Comparison of ENCODE assay signal across 24 mouse cellular contexts in genomic region chr7:90020331-90020730, GRCm38 (mm10). TPM values are rescaled to one million over a fixed set of nuclear protein-coding genes. Genes with fewer than 3 reads are reported as not detected.
DNase-seq lines count a peak whose midpoint lies in the region; ATAC-seq and TF ChIP-seq lines count a peak whose summit lies in the region.
"Had no signal": no experiment of that assay in that cellular context is flagged by ENCODE, and none has a peak within 500 bp of the region (broad histone marks: within the 10 kb centered on the region; RNA-seq: fewer than 3 reads in every experiment).

No protein-coding gene starts in this region.

- H3K9me3 ChIP-seq in lung, embryonic 16.5 days (ENCODE audit: control insufficient read depth, low read length): no peaks in the 10 kb centered on the region
- no peaks in the 10 kb centered on the region for H3K9me3 ChIP-seq in liver, embryonic 16.5 days (replicated peaks; ENCODE audit: control insufficient read depth, low read length)
- H3K9me3 ChIP-seq in kidney, embryonic 15.5 days (replicated peaks): no peaks in the 10 kb centered on the region
- H3K9me3 ChIP-seq: embryonic facial prominence, embryonic 12.5 days; G1E; heart, embryonic 10.5 days; hindbrain, embryonic 12.5 days; limb, embryonic 13.5 days; lung, embryonic 15.5 days; midbrain, embryonic 12.5 days; neural tube, embryonic 12.5 days had no signal

- no peaks in the 10 kb centered on the region for H3K27me3 ChIP-seq in lung, embryonic 16.5 days (ENCODE audit: control insufficient read depth, insufficient read depth, low read depth, low read length)
- no peaks in the 10 kb centered on the region for H3K27me3 ChIP-seq in liver, embryonic 16.5 days (ENCODE audit: control insufficient read depth, insufficient read depth, low read depth, low read length)
- no peaks in the 10 kb centered on the region for H3K27me3 ChIP-seq in kidney, embryonic 15.5 days
- H3K27me3 ChIP-seq: embryonic facial prominence, embryonic 12.5 days; hindbrain, embryonic 12.5 days; limb, embryonic 13.5 days; lung, embryonic 15.5 days; midbrain, embryonic 12.5 days; neural tube, embryonic 12.5 days had no signal

- no peaks in the 10 kb centered on the region for H3K36me3 ChIP-seq in lung, embryonic 16.5 days (ENCODE audit: control insufficient read depth, insufficient read depth, low read length)
- H3K36me3 ChIP-seq in liver, embryonic 16.5 days (ENCODE audit: control insufficient read depth, insufficient read depth): no peaks in the 10 kb centered on the region
- no peaks in the 10 kb centered on the region for H3K36me3 ChIP-seq in kidney, embryonic 15.5 days
- H3K36me3 ChIP-seq: embryonic facial prominence, embryonic 12.5 days; G1E; heart, embryonic 10.5 days; hindbrain, embryonic 12.5 days; limb, embryonic 13.5 days; lung, embryonic 15.5 days; midbrain, embryonic 12.5 days; neural tube, embryonic 12.5 days had no signal

- no peak for DNase-seq in gastrocnemius, adult 2 months
- DNase-seq in gastrocnemius, postnatal 4 days (ENCODE audit: low spot score in 2 of 2): no peak
- DNase-seq in lung, postnatal 36 days: no peak
- DNase-seq in layer of hippocampus, adult 9-11 months: no peak
- DNase-seq: adrenal gland, postnatal 25 days; cerebellum, adult 9-10 months; gastrocnemius, postnatal 14 days; heart, postnatal 10 days; kidney, postnatal 36 days; right cerebral cortex, postnatal 4 days had no signal

- H3K4me2 ChIP-seq in lung, embryonic 16.5 days (ENCODE audit: low read depth, low read length): no peak overlapping the region
- H3K4me2 ChIP-seq in liver, embryonic 16.5 days (ENCODE audit: low read depth, low read length): no peak overlapping the region
- no peak overlapping the region for H3K4me2 ChIP-seq in kidney, embryonic 15.5 days
- H3K4me2 ChIP-seq: embryonic facial prominence, embryonic 12.5 days; hindbrain, embryonic 12.5 days; limb, embryonic 13.5 days; lung, embryonic 15.5 days; midbrain, embryonic 12.5 days; neural tube, embryonic 12.5 days had no signal

- intact Hi-C loops in gastrocnemius, adult 2 months (cut with DNase I): no loop called here

- no peak for ATAC-seq in lung, embryonic 16.5 days (ENCODE audit: low read depth)
- ATAC-seq in liver, embryonic 16.5 days (ENCODE audit: low read depth): no peak
- ATAC-seq in monocyte, adult 5-6 weeks (replicated peaks; ENCODE audit: insufficient number of reproducible peaks, low FRiP score, low TSS enrichment, poor library complexity, severe bottlenecking): no peak
- ATAC-seq in kidney, embryonic 15.5 days (replicated peaks; ENCODE audit: low FRiP score): no peak
- ATAC-seq: forebrain, embryonic 14.5 days had no signal

- no peak overlapping the region for H3K9ac ChIP-seq in lung, embryonic 16.5 days (ENCODE audit: low read length)
- H3K9ac ChIP-seq in liver, embryonic 16.5 days (ENCODE audit: low read depth, low read length): no peak overlapping the region
- no peak overlapping the region for H3K9ac ChIP-seq in kidney, embryonic 15.5 days
- H3K9ac ChIP-seq: embryonic facial prominence, embryonic 12.5 days; hindbrain, embryonic 12.5 days; limb, embryonic 13.5 days; lung, embryonic 15.5 days; midbrain, embryonic 12.5 days; neural tube, embryonic 12.5 days had no signal

- H3K4me1 ChIP-seq in lung, embryonic 16.5 days (replicated peaks; ENCODE audit: control insufficient read depth, insufficient read depth, low read length): peaks cover 11% of the 10 kb centered on the region
- H3K4me1 ChIP-seq in liver, embryonic 16.5 days (ENCODE audit: control insufficient read depth, low read depth, low read length): peaks cover 33% of the 10 kb centered on the region
- H3K4me1 ChIP-seq in kidney, embryonic 15.5 days: peaks cover 20% of the 10 kb centered on the region

- 86% methylated on average over 6 of the region's 6 CpGs for WGBS in lung, embryonic 16.5 days
- 72% methylated on average over 6 of the region's 6 CpGs for WGBS in liver, embryonic 16.5 days (ENCODE audit: insufficient replicate concordance)
- whole genome bisulfite sequencing in kidney, embryonic 15.5 days: 89% methylated on average over 6 of the region's 6 CpGs

- no peak overlapping the region for H3K4me3 ChIP-seq in gastrocnemius, adult 2 months
- no peak overlapping the region for H3K4me3 ChIP-seq in lung, embryonic 16.5 days (ENCODE audit: low read length)
- H3K4me3 ChIP-seq in liver, embryonic 16.5 days (ENCODE audit: low read depth, low read length): no peak overlapping the region
- no peak overlapping the region for H3K4me3 ChIP-seq in kidney, embryonic 15.5 days (replicated peaks)
- H3K4me3 ChIP-seq: embryonic facial prominence, embryonic 12.5 days; erythroblast, embryonic 14.5 days; heart, embryonic 10.5 days; hindbrain, embryonic 12.5 days; limb, embryonic 13.5 days; lung, embryonic 15.5 days; midbrain, embryonic 12.5 days; neural tube, embryonic 12.5 days had no signal

- peak overlapping the region; percentile 49 for H3K27ac ChIP-seq in gastrocnemius, adult 2 months
- H3K27ac ChIP-seq in lung, embryonic 16.5 days (ENCODE audit: low read length): 0 out of 2 replicates have a peak overlapping the region, but pooled peaks have one; percentile 24
- H3K27ac ChIP-seq in liver, embryonic 16.5 days (ENCODE audit: low read length): peak overlapping the region; percentile 72
- no peak overlapping the region for H3K27ac ChIP-seq in kidney, embryonic 15.5 days
- H3K27ac ChIP-seq: embryonic facial prominence, embryonic 12.5 days; hindbrain, embryonic 12.5 days; limb, embryonic 13.5 days; lung, embryonic 15.5 days; midbrain, embryonic 12.5 days; neural tube, embryonic 12.5 days had no signal

- no peak for TF ChIP-seq CTCF in gastrocnemius, adult 2 months (IDR thresholded peaks at IDR 0.05)

RNA-seq across cellular contexts. Expression of gene Eed, which starts 39.5 kb away (rescaled TPM):
- total RNA-seq in gastrocnemius, adult 2 months (2021): 10 to 100 TPM; 37.9 to 39.3 TPM
- total RNA-seq in gastrocnemius, postnatal 4 days (2021): 10 to 100 TPM; 34.3 to 49.6 TPM
- polyA plus RNA-seq in lung, embryonic 16.5 days (2015; fragmentation: Nextera tagmentation; extraction: Ambion mirVana): 65.7 and 67.2 TPM in 2 replicates
- 25.7 and 26.2 TPM in 2 replicates for polyA plus RNA-seq in liver, embryonic 16.5 days (2015; fragmentation: Nextera tagmentation; extraction: Ambion mirVana)
- total RNA-seq in monocyte, adult 5-6 weeks (2017): 257 to 421 TPM (median 381 TPM) in 3 replicates
- 68.5 and 75.9 TPM in 2 replicates for polyA plus RNA-seq in kidney, embryonic 15.5 days (2015; fragmentation: Nextera tagmentation; extraction: Ambion mirVana)
